Mouse (Mus musculus) kidney, postnatal 0 days (tissue): ENCODE data around the gene Pck2. TPM values are rescaled to one million over a fixed set of nuclear protein-coding genes. Genes with fewer than 3 reads are reported as not detected.

ENCODE experiments used
- ATAC-seq: fragments of 200-750 bp; cut with Nextera tagmentation; replicated peaks from 2 replicates; pipeline ENCODE4 v1.8.0; 2017; ENCODE audit warnings: low read depth, moderate number of reproducible peaks, moderate TSS enrichment, moderate library complexity; ENCODE audit not compliant: low FRiP score
- DNase-seq: peaks from one replicate; pipeline ENCODE4 v3.0.0-alpha.2; 2016; ENCODE audit warnings: low spot score
- H3K27ac ChIP-seq: fragments of 300-500 bp; sonication (generic); 2 replicates; pipeline ENCODE4 v1.5.1; 2014; ENCODE audit warnings: mild to moderate bottlenecking
- H3K27me3 ChIP-seq: fragments of 300-500 bp; sonication (generic); 2 replicates; pipeline ENCODE4 v1.6.1; 2014; ENCODE audit warnings: low read length, mixed read lengths; ENCODE audit not compliant: insufficient read depth
- H3K36me3 ChIP-seq: fragments of 300-500 bp; sonication (generic); 2 replicates; pipeline ENCODE4 v1.6.1; 2014; ENCODE audit warnings: low read length, mixed read lengths; ENCODE audit not compliant: insufficient read depth
- H3K4me1 ChIP-seq: fragments of 300-500 bp; sonication (generic); replicated peaks from 2 replicates; pipeline ENCODE4 v1.6.1; 2014; ENCODE audit warnings: antibody characterized with exemption, low read length, mixed read lengths; ENCODE audit not compliant: insufficient read depth
- H3K4me2 ChIP-seq: fragments of 300-500 bp; sonication (generic); 2 replicates; pipeline ENCODE4 v1.6.1; 2014; ENCODE audit warnings: mild to moderate bottlenecking, low read length, moderate library complexity, mixed read lengths
- H3K4me3 ChIP-seq: fragments of 300-500 bp; sonication (generic); replicated peaks from 2 replicates; pipeline ENCODE4 v1.5.1; 2014; ENCODE audit warnings: low read depth, low read length
- H3K9ac ChIP-seq: fragments of 300-500 bp; sonication (generic); 2 replicates; pipeline ENCODE4 v1.6.1; 2014; ENCODE audit warnings: low read depth, low read length
- H3K9me3 ChIP-seq: fragments of 300-500 bp; sonication (generic); replicated peaks from 2 replicates; pipeline ENCODE4 v1.6.1; 2016; ENCODE audit warnings: low read length, inconsistent platforms, mixed read lengths
- CTCF ChIP-seq: IDR thresholded peaks from 2 replicates; pipeline ENCODE4 v1.5.1; 2016; ENCODE audit warnings: antibody characterized with exemption, low read depth, mild to moderate bottlenecking, moderate library complexity
- WGBS: fragments of 180-500 bp; shearing (Covaris S2); extraction: QIAGEN DNeasy Blood & Tissue Kit; methylation state at CpG from one replicate; pipeline ENCODE4 v1.1.7; 2014; 5-methylcytosine and 5-hydroxymethylcytosine counted together
- polyA plus RNA-seq: library from polyadenylated mRNA; unstranded; fragments of >200 nt; fragmentation: Nextera tagmentation; extraction: Ambion mirVana; gene quantifications from 2 replicates; pipeline ENCODE4 v1.2.1, GENCODE M21; 2015

The Pck2 gene
- polyA plus RNA-seq, 1 experiment from 2014 or later = 38.2 TPM

DNA sequence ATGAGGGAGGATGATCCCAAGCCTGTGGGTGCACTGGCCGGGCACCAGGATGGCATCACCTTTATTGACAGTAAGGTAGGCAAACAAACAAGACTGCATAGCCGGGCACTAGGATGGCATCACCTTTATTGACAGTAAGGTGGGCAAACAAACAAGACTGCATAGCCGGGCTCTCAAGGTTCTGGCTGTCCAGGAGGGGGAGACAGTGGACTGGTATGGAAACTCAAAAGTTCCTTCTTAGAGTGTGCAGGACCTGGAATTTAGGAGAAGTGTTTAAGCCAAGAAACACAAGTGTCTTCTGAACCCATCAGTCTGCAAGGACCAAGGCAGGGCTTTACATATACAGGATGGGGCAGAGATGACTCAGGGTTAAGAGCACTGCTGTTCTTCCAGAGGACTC, 25.7 kb downstream of the Pck2 start:
- no peaks in the 10 kb centered on the region for H3K9me3 ChIP-seq
- peaks cover 51% of the 10 kb centered on the region for H3K36me3 ChIP-seq
- no peaks in the 10 kb centered on the region for H3K27me3 ChIP-seq
- ATAC-seq (no peak), DNase-seq (peak; percentile 19)
- no peak overlapping the region for H3K27ac ChIP-seq
- peak; percentile 44; the same call in 1 of the 2 replicates for TF ChIP-seq CTCF
- H3K4me3 ChIP-seq = no peak overlapping the region
- peaks cover 9% of the 10 kb centered on the region; the same call in 1 of the 2 replicates for H3K4me1 ChIP-seq
- WGBS = 88% methylated on average over 3 of the region's 3 CpGs
- no peak overlapping the region for H3K4me2 ChIP-seq
- no peak overlapping the region for H3K9ac ChIP-seq

DNA sequence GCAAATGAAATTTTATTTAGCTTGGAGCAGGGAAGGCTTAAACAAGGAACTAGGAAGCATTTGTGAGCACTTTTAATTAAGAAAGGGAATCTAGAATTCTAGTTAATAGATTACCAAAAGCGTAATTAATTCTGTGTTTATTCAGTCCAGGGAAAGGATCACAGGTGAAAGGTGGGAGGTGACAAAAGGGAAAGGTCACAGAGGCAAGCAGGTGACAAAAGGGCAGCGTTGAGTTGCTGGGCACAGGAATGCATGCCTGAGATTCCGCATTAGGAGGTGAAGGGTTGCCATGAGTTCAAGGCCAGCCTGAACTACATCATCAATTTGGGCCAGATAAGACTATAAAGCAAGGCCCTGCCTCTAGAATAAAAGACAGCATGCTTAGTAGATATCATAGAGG, 27.4 kb downstream of the Pck2 start:
- no peak for TF ChIP-seq CTCF
- Histone ChIP-seq H3K4me3 (no peak overlapping the region), H3K27me3 (no peaks in the 10 kb centered on the region), H3K9ac (no peak overlapping the region), H3K36me3 (peaks cover 51% of the 10 kb centered on the region), H3K9me3 (no peaks in the 10 kb centered on the region), H3K4me1 (no peaks in the 10 kb centered on the region), H3K4me2 (no peak overlapping the region), H3K27ac (peak overlapping the region; percentile 57; the same call in 1 of the 2 replicates)
- ATAC-seq = no peak
- 76% methylated on average over 3 of the region's 3 CpGs for WGBS
- DNase-seq = no peak

DNA sequence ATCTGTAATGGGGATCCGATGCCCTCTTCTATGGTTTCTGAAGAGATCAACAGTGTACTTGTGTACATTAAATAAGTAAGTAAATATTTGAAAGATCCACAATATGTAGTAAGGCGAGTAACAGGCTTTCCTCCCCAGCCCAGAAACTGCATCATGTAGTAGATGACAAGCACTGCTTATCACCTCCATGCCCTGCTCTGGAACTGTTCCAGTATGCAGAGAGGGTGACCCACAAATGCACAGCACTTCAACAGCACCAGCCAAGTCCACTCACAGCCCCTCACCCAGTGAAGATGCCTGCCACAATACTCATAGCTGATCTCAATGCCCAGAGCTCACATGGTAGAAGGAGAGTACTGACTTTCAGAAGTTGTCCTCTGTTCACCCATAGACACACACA, 30.5 kb downstream of the Pck2 start:
- Histone ChIP-seq H3K36me3 (peaks cover 35% of the 10 kb centered on the region), H3K9me3 (no peaks in the 10 kb centered on the region), H3K27me3 (no peaks in the 10 kb centered on the region), H3K4me3 (no peak overlapping the region), H3K4me1 (peaks cover 4% of the 10 kb centered on the region; the same call in 1 of the 2 replicates), H3K4me2 (no peak overlapping the region), H3K9ac (no peak overlapping the region), H3K27ac (no peak overlapping the region)
- no peak for TF ChIP-seq CTCF
- no peak for ATAC-seq
- 89% methylated on average over 2 of the region's 2 CpGs for WGBS
- no peak for DNase-seq

DNA sequence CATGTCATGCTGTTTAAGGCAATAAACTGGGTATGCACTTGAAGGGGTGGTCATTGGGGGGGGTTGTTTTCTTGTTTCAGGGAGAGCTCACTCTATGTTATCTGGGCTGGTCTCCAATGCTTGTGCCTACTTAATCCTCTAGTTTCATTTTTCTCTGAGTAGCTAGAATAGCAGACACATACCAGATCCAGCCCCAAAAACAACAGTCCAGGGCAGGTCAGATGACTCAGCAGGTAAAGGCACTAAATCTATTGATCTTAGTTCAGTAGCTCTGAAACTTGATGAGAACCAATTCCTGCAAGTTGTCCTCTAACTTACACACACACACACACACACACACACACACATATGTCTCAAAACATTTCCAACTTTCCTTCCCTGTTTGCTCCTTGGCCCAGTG, 31.7 kb downstream of the Pck2 start:
- DNase-seq = no peak
- Histone ChIP-seq H3K27me3 (no peaks in the 10 kb centered on the region), H3K4me2 (no peak overlapping the region), H3K9ac (no peak overlapping the region), H3K9me3 (no peaks in the 10 kb centered on the region), H3K36me3 (peaks cover 23% of the 10 kb centered on the region), H3K4me3 (no peak overlapping the region), H3K4me1 (peaks cover 8% of the 10 kb centered on the region), H3K27ac (no peak overlapping the region)
- no peak for TF ChIP-seq CTCF
- ATAC-seq = no peak

DNA sequence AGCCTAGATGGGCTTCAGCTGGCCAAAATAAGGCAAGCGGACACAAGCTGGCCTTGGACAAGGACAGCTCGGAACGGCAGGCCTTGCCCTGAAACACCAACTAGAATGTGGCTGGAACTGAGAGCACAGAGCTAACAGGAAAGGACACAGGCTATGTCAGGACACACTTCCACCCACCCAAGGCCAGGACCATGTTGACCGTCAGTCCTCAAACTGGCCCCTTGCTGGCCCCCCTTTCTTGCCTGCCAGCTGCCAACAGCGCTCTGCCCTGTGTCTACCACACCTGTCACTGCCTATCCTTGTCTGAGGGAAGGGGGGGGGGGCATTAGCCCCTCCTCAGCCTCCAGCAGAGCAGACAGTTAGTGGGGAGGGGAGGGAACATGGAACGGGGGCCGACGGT, 35.2 kb downstream of the Pck2 start, which contains the start of gene Fitm1:
Fitm1 (plus strand) TSS at position 316 of the 400 bp plus-strand sequence.
- H3K27ac ChIP-seq = peak within 1 kb of the TSS; percentile 62
- DNase-seq (no peak), ATAC-seq (no peak; the same call in 1 of the 2 replicates)
- no peaks in the 10 kb centered on the region for H3K9me3 ChIP-seq
- H3K4me3 ChIP-seq = no peak within 1 kb of the TSS
- WGBS = 80% methylated on average over 8 of the region's 8 CpGs
- peak within 1 kb of the TSS; percentile 13; the same call in 1 of the 2 replicates for H3K4me2 ChIP-seq
- peak within 1 kb of the TSS; percentile 35; the same call in 1 of the 2 replicates for H3K9ac ChIP-seq
- peaks cover 5% of the 10 kb centered on the region for H3K36me3 ChIP-seq
- TF ChIP-seq CTCF = no peak
- peaks cover 11% of the 10 kb centered on the region for H3K4me1 ChIP-seq
- no peaks in the 10 kb centered on the region for H3K27me3 ChIP-seq

DNA sequence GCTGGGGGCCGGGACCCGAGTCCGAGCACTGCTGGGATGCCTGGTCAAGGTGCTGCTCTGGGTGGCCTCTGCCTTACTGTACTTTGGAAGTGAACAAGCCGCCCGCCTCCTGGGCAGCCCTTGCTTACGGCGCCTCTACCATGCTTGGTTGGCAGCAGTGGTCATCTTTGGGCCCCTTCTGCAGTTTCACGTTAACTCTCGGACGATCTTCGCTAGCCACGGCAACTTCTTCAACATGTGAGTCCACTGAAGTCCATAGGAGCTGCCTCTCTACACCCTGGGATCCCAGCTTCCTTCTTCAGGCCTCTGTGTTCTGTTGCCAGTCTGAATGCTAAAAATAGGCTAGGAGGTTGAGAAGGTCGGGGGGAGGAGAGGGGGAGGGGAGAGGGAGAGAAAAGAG, 35.6 kb downstream of the Pck2 start:
- 61% methylated on average over 13 of the region's 13 CpGs for WGBS

DNA sequence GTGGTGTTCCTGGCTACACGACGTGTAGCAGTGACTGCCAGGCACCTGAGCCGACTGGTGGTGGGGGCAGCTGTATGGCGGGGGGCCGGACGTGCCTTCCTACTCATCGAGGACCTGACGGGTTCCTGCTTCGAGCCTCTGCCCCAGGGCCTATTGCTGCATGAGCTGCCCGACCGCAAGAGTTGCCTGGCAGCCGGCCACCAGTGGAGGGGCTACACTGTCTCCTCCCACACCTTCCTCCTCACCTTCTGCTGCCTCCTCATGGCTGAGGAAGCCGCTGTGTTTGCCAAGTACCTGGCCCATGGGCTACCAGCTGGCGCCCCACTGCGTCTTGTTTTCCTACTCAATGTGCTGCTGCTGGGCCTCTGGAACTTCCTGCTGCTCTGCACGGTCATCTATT, 36.3 kb downstream of the Pck2 start:
- no peak overlapping the region for H3K9ac ChIP-seq
- H3K4me2 ChIP-seq = no peak overlapping the region
- DNase-seq = no peak
- H3K27ac ChIP-seq = no peak overlapping the region; the same call in 1 of the 2 replicates
- H3K36me3 ChIP-seq = peaks cover 11% of the 10 kb centered on the region
- H3K27me3 ChIP-seq = no peaks in the 10 kb centered on the region
- no peak for TF ChIP-seq CTCF
- no peaks in the 10 kb centered on the region for H3K9me3 ChIP-seq
- 69% methylated on average over 16 of the region's 16 CpGs for WGBS
- no peak overlapping the region for H3K4me3 ChIP-seq
- H3K4me1 ChIP-seq = peaks cover 11% of the 10 kb centered on the region
- ATAC-seq = no peak

More for the DNA sequence above, 35.6 kb downstream of the Pck2 start:
- peaks cover 11% of the 10 kb centered on the region for H3K4me1 ChIP-seq
- no peak for TF ChIP-seq CTCF
- peaks cover 9% of the 10 kb centered on the region for H3K36me3 ChIP-seq
- peak overlapping the region; percentile 35; the same call in 1 of the 2 replicates for H3K9ac ChIP-seq
- H3K27me3 ChIP-seq = no peaks in the 10 kb centered on the region
- peak overlapping the region; percentile 13; the same call in 1 of the 2 replicates for H3K4me2 ChIP-seq
- no peaks in the 10 kb centered on the region for H3K9me3 ChIP-seq
- DNase-seq (peak; percentile 13), ATAC-seq (peak; percentile 45; the same call in 1 of the 2 replicates)
- H3K4me3 ChIP-seq = no peak overlapping the region
- H3K27ac ChIP-seq = peak overlapping the region; percentile 62
